Mouse (Mus musculus): ENCODE results near the gene Ddx20.
"Not testable (repeated sequence)": the region's sequence is repeated elsewhere in the genome, so short reads cannot be mapped to it uniquely, and the experiment has no call there.

Ddx20 gene

GRCm38 (mm10) chr3:105704031-105705008 is 16.9 kb upstream of the Ddx20 start, which contains the start of gene Inka2:
Gene Inka2 (plus strand): TSS chr3:105704599.
- peak; percentile 87 to 91 for DNase-seq

GRCm38 (mm10) chr3:105703571-105703970 is 16.2 kb upstream of the Ddx20 start:
- DNase-seq, result no peak

GRCm38 (mm10) chr3:105701399-105701798 is 14.0 kb upstream of the Ddx20 start:
- no peak for DNase-seq

- not testable (repeated sequence) for DNase-seq
These were observed 13.4 kb upstream of the Ddx20 start for GRCm38 (mm10) chr3:105700786-105701185.

- DNase-seq, result no peak
These were observed 12.0 kb upstream of the Ddx20 start for GRCm38 (mm10) chr3:105699241-105699933.

GRCm38 (mm10) chr3:105698311-105698710 is 10.9 kb upstream of the Ddx20 start:
- no peak for DNase-seq

- DNase-seq, result peak in 1 of 2 experiments; percentile 17
These were observed 9.7 kb upstream of the Ddx20 start for GRCm38 (mm10) chr3:105697148-105697441.

- DNase-seq, result peak; percentile 45 to 55
These were observed 9.2 kb upstream of the Ddx20 start for GRCm38 (mm10) chr3:105696387-105697147.

- DNase-seq, result peak; percentile 70 to 72
These were observed 8.4 kb upstream of the Ddx20 start for GRCm38 (mm10) chr3:105695476-105696386.

GRCm38 (mm10) chr3:105693327-105694080 is 6.1 kb upstream of the Ddx20 start:
- no peak for DNase-seq

GRCm38 (mm10) chr3:105688536-105688935 is 1.2 kb upstream of the Ddx20 start:
- no peak for DNase-seq

GRCm38 (mm10) chr3:105686394-105687323 is 715 bp downstream of the Ddx20 start:
- DNase-seq, result no peak

- no peak for DNase-seq
These were observed 7.0 kb downstream of the Ddx20 start for GRCm38 (mm10) chr3:105680346-105680745.

- DNase-seq, result no peak
These were observed 11.4 kb downstream of the Ddx20 start for GRCm38 (mm10) chr3:105675932-105676331.

- peak; percentile 77 to 78 for DNase-seq
These were observed 12.7 kb downstream of the Ddx20 start for GRCm38 (mm10) chr3:105674595-105675218.

- DNase-seq, result no peak
These were observed 16.6 kb downstream of the Ddx20 start for GRCm38 (mm10) chr3:105670801-105671200.

- DNase-seq, result peak in 1 of 2 experiments; percentile 53
These were observed 17.6 kb downstream of the Ddx20 start for GRCm38 (mm10) chr3:105669776-105670175.

GRCm38 (mm10) chr3:105668161-105668560 is 19.2 kb downstream of the Ddx20 start:
- no peak for DNase-seq

GRCm38 (mm10) chr3:105666996-105667523 is 20.3 kb downstream of the Ddx20 start:
- no peak for DNase-seq

Measured in cerebellum, adult 18-20 months (tissue).